Mouse (Mus musculus): ENCODE measurements around the gene Trim34b. TPM values are rescaled to one million over a fixed set of nuclear protein-coding genes. Genes with fewer than 3 reads are reported as not detected.
A peak's percentile ranks its signal among the peaks of the same experiment; 100 is the strongest.
"Not testable (repeated sequence)": the region's sequence is repeated elsewhere in the genome, so short reads cannot be mapped to it uniquely, and the experiment has no call there.

Trim34b gene
- 1 to 10 TPM in 20 of 26 experiments, under 1 TPM in 5, not detected in 1; 0.51 to 3.6 (median 1.7) TPM for total RNA-seq (2018; cell fraction: chromatin; rRNA removed)
- under 1 TPM; 0.09 to 0.42 (median 0.22) TPM for total RNA-seq (2018; cell fraction: cytosol; rRNA removed)
- total RNA-seq (2018; cell fraction: nucleus; rRNA removed), result 1 to 10 TPM in 12 of 26 experiments, under 1 TPM in 9, not detected in 5; 0.58 to 2.6 (median 1.0) TPM
- 0.25 to 0.33 TPM (median 0.26 TPM) in 3 replicates for polyA plus RNA-seq (2018)

DNA sequence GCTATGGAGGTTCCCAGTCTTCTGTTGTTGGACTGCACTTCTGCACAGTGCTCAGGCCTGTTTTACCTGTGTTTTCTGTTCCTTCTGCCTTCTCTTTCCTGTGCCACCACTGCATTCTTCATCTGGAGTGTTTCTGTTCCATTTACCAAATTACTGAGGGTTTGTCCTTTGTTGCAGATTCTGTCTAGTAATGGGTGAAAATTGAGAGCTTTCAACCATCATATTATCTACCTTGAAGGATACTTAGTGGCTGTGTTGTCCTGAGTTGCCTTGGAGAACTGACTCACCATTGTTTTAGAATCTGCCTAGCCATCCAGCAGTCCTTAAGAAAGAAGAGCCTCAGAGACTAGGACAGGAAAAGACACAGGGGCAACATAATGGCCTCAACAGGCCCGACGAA is at the start of gene Trim34b:
Trim34b (plus strand) TSS at position 301 of the 400 bp plus-strand sequence.
- not testable (repeated sequence) for H3K79me2 ChIP-seq (ENCODE audit: inconsistent target); H3K27ac ChIP-seq; H3K36me3 ChIP-seq (ENCODE audit: inconsistent target); H3K4me3 ChIP-seq (ENCODE audit: inconsistent target)
- 100% methylated on average over 2 of the region's 2 CpGs for WGBS (ENCODE audit: missing documents)

DNA sequence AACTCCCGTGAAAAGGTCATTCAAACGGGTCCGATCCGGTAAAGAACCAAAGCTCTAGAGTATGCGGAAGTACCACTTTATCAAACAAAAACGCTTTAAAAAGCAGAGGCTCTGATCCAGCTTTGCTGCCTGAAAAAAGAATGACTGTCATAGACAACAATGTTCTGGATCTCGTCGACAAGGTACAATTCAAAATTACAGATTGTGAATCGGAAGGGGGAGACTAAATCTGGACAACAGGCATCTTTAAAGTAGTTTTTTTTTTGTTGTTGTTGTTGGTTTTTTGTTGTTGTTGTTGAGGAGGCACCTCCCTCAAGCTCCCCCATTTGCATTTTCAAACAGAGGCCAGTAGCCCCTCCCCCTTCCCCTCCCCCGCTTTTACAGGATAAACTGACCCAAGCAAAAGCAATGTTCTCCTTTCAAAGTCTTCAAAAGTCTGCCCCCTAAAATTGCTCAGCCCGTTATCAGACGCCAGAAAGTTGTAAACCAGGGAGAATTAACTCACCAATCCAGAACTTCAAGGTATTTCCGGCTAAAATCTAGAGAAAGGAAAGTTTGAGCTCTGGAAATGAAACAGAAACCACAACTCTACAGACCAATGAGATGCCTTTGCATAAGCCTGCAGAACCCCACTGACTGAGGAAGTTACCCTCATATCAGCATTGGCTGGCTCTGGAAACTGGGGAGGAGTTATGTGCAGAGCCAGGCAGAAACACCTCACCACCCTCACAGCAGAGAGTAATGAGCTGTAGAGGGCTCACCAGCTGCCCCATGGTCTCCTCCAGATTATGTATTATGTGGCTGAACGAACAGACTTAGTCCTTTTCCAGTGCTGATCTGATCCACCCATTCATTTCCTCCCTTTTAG is 41.5 kb upstream of the Trim34b start, which contains the start of gene Trim5:
Trim5 (minus strand) TSS at position 519 of the 868 bp plus-strand sequence.
- 52% methylated on average over 11 of the region's 14 CpGs for WGBS (ENCODE audit: missing documents)
- H3K36me3 ChIP-seq (ENCODE audit: inconsistent target); H3K79me2 ChIP-seq (ENCODE audit: inconsistent target): not testable (repeated sequence)
- peak within 1 kb of the TSS; percentile 40 for H3K4me3 ChIP-seq (ENCODE audit: inconsistent target)
- H3K27ac ChIP-seq, result peak within 1 kb of the TSS; percentile 46

DNA sequence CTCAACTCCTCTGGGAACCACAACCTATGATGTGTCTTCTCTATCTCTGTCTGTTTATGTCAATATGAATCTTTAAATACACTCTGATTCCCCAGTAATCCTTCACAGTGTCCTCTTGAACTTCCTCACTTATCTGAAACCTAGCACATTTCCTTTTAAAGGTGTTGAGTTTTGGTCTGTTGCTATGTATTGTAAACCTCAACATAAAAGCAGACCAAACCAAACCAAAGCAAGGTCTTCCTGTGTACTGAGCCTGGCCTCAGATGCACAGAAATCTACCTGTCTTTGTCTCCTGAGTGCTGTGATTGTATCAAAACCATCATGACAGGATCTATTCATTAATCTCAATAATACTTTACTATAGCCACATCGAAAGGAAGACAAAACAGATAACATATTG is 38.6 kb upstream of the Trim34b start:
- H3K36me3 ChIP-seq (ENCODE audit: inconsistent target), result no peaks in the 10 kb centered on the region
- 100% methylated on average over 1 of the region's 1 CpGs for WGBS (ENCODE audit: missing documents)
- no peaks in the 10 kb centered on the region for H3K79me2 ChIP-seq (ENCODE audit: inconsistent target)
- no peak overlapping the region for H3K27ac ChIP-seq
- H3K4me3 ChIP-seq (ENCODE audit: inconsistent target), result no peak overlapping the region

DNA sequence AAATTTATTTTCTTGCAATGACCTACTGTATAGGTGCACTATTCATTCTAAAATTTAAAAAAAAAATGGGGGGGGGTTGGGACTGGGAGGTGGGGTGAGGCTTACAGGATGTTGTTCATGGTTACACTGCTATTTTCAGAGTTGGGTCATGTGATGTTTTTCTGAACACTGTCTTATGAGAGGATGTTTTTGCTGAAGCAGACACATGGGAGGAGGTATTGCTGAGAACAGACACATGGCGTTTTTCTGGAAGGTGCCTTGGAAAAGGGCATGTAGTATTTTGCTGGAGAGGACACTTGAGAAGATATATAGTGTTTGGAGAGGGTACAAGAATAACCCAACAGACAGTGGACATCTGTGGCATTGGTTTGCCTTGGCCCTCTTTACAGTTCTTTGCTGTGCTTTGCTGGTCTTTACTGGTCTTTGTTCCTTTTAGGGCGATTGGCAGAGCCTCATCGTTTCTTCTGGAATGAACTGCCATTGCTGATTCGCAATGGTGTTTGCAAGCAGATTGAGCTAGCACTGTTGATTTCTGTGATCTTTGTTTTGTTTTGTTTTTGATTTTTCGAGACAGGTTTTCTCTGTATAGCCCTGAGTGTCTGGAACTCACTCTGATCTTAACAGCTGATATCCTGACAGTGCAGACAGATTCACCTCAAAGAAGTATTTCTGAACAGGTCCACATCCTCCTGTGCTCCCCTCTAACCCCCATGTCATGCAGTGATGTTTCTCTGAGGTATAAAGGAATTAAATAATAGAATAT is 37.5 kb upstream of the Trim34b start:
- no peak overlapping the region for H3K27ac ChIP-seq
- no peaks in the 10 kb centered on the region for H3K79me2 ChIP-seq (ENCODE audit: inconsistent target)
- WGBS (ENCODE audit: missing documents), result 92% methylated on average over 5 of the region's 5 CpGs
- no peak overlapping the region for H3K4me3 ChIP-seq (ENCODE audit: inconsistent target)
- no peaks in the 10 kb centered on the region for H3K36me3 ChIP-seq (ENCODE audit: inconsistent target)

DNA sequence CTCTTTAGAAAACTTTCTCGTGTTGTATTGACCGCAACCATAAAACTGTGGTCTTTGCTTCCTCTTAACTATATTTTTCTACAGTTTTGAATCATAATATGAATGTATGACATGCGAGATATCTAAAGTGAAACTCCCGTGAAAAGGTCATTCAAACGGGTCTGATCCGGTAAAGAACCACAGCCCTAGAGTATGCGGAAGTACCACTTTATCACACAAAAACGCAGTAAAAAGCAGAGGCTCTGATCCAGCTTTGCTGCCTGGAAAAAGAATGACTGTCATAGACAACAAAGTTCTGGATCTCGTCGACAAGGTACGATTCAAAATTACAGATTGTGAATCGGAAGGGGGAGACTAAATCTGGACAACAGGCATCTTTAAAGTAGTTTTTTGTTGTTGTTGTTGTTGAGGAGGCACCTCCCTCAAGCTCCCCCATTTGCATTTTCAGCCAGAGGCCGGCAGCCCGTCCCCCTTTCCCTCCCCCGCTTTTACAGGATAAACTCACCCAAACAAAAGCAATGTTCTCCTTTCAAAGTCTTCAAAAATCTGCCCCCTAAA is 14.4 kb upstream of the Trim34b start:
- peak overlapping the region; percentile 70 for H3K4me3 ChIP-seq (ENCODE audit: inconsistent target)
- peak overlapping the region; percentile 92 for H3K27ac ChIP-seq
- no peaks in the 10 kb centered on the region for H3K36me3 ChIP-seq (ENCODE audit: inconsistent target)
- WGBS (ENCODE audit: missing documents), result 2% methylated on average over 15 of the region's 15 CpGs
- peaks cover 43% of the 10 kb centered on the region for H3K79me2 ChIP-seq (ENCODE audit: inconsistent target)

- Histone ChIP-seq H3K4me3 (ENCODE audit: inconsistent target) (peak within 1 kb of the TSS; percentile 70), H3K27ac (peak within 1 kb of the TSS; percentile 92), H3K79me2 (ENCODE audit: inconsistent target) (peaks cover 37% of the 10 kb centered on the region)
- WGBS (ENCODE audit: missing documents), result 14% methylated on average over 3 of the region's 4 CpGs
- not testable (repeated sequence) for H3K36me3 ChIP-seq (ENCODE audit: inconsistent target)
Observed at GRCm38 (mm10) chr7:104315369-104316080, 13.7 kb upstream of the Trim34b start, which contains the start of gene Trim12a. Gene Trim12a (minus strand): TSS chr7:104315466.

GRCm38 (mm10) chr7:104322028-104322427 is 7.2 kb upstream of the Trim34b start:
- Histone ChIP-seq H3K36me3 (ENCODE audit: inconsistent target) (no peaks in the 10 kb centered on the region), H3K27ac (no peak overlapping the region), H3K79me2 (ENCODE audit: inconsistent target) (no peaks in the 10 kb centered on the region), H3K4me3 (ENCODE audit: inconsistent target) (no peak overlapping the region)
- 92% methylated on average over 7 of the region's 9 CpGs for WGBS (ENCODE audit: missing documents)

- not testable (repeated sequence) for H3K27ac ChIP-seq; H3K4me3 ChIP-seq (ENCODE audit: inconsistent target); H3K36me3 ChIP-seq (ENCODE audit: inconsistent target); H3K79me2 ChIP-seq (ENCODE audit: inconsistent target)
- WGBS (ENCODE audit: missing documents), result 83% methylated on average over 1 of the region's 3 CpGs
Observed at GRCm38 (mm10) chr7:104335547-104335946, 6.3 kb downstream of the Trim34b start.

- peaks cover 23% of the 10 kb centered on the region for H3K36me3 ChIP-seq (ENCODE audit: inconsistent target)
- H3K4me3 ChIP-seq (ENCODE audit: inconsistent target); H3K79me2 ChIP-seq (ENCODE audit: inconsistent target); H3K27ac ChIP-seq: not testable (repeated sequence)
- 90% methylated on average over 2 of the region's 4 CpGs for WGBS (ENCODE audit: missing documents)
Observed at GRCm38 (mm10) chr7:104340744-104341143, 11.5 kb downstream of the Trim34b start.

- peaks cover 23% of the 10 kb centered on the region; the same call in 1 of the 2 replicates for H3K79me2 ChIP-seq (ENCODE audit: inconsistent target)
- not testable (repeated sequence) for H3K27ac ChIP-seq; H3K4me3 ChIP-seq (ENCODE audit: inconsistent target)
- H3K36me3 ChIP-seq (ENCODE audit: inconsistent target), result peaks cover 31% of the 10 kb centered on the region
- 72% methylated on average over 4 of the region's 4 CpGs for WGBS (ENCODE audit: missing documents)
Observed at GRCm38 (mm10) chr7:104348043-104348442, 18.8 kb downstream of the Trim34b start.

GRCm38 (mm10) chr7:104352717-104353599 is 23.7 kb downstream of the Trim34b start, which contains the start of gene Trim12c:
Gene Trim12c (minus strand): TSS chr7:104353362.
- peaks cover 5% of the 10 kb centered on the region; the same call in 1 of the 2 replicates for H3K36me3 ChIP-seq (ENCODE audit: inconsistent target)
- peak within 1 kb of the TSS; percentile 71 for H3K4me3 ChIP-seq (ENCODE audit: inconsistent target)
- WGBS (ENCODE audit: missing documents), result 0% methylated on average over 12 of the region's 14 CpGs
- H3K79me2 ChIP-seq (ENCODE audit: inconsistent target), result peaks cover 23% of the 10 kb centered on the region; the same call in 1 of the 2 replicates
- H3K27ac ChIP-seq, result peak within 1 kb of the TSS; percentile 86

DNA sequence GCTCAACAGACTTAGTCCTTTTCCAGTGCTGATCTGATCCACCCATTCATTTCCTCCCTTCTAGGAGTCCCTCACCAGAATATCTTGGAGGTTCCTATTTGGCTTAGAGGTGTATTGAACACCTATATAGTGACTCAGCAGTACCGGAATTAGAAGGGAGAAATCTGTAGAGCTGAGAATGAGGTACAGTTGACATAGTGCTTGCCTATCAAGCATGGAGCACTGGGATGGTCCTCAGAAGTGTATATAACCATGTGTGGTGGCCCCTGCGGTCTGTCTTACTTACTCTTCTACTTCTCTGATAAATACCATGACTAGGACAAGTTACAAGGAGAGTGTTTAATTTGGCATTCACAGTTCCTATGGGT is 24.3 kb downstream of the Trim34b start:
- WGBS (ENCODE audit: missing documents), result 64% methylated on average over 2 of the region's 2 CpGs
- H3K36me3 ChIP-seq (ENCODE audit: inconsistent target), result no peaks in the 10 kb centered on the region
- H3K4me3 ChIP-seq (ENCODE audit: inconsistent target), result no peak overlapping the region; the same call in 1 of the 2 replicates
- peaks cover 23% of the 10 kb centered on the region; the same call in 1 of the 2 replicates for H3K79me2 ChIP-seq (ENCODE audit: inconsistent target)
- peak overlapping the region; percentile 86 for H3K27ac ChIP-seq

- no peaks in the 10 kb centered on the region; the same call in 1 of the 2 replicates for H3K79me2 ChIP-seq (ENCODE audit: inconsistent target)
- no peak overlapping the region for H3K4me3 ChIP-seq (ENCODE audit: inconsistent target)
- no peak overlapping the region for H3K27ac ChIP-seq
- H3K36me3 ChIP-seq (ENCODE audit: inconsistent target), result peaks cover 8% of the 10 kb centered on the region; the same call in 1 of the 2 replicates
Observed at GRCm38 (mm10) chr7:104366339-104366738, 37.1 kb downstream of the Trim34b start.

Data from macrophage (primary cell).